Mouse (Mus musculus) liver, adult 2 months (tissue): ENCODE results near the gene Armcx1. TPM values are rescaled to one million over a fixed set of nuclear protein-coding genes. Genes with fewer than 3 reads are reported as not detected.

Experiments used
- DNase-seq: peaks from one replicate; pipeline ENCODE4 v3.0.0-alpha.2; 2011; ENCODE audit warnings: low read depth, low spot score; ENCODE audit errors: extremely low read depth
- H3K27ac ChIP-seq: fragments of 200-500 bp; replicated peaks from 2 replicates; pipeline ENCODE4 v1.5.1; 2012; ENCODE audit warnings: low read depth, mild to moderate bottlenecking, control low read depth, inconsistent platforms, low read length; ENCODE audit not compliant: insufficient read depth
- H3K27me3 ChIP-seq: fragments of 200-500 bp; 2 replicates; pipeline ENCODE4 v1.6.1; 2012; ENCODE audit warnings: mild to moderate bottlenecking, moderate library complexity, low read length, inconsistent platforms; ENCODE audit not compliant: control insufficient read depth, insufficient read depth
- H3K36me3 ChIP-seq: fragments of 200-500 bp; 2 replicates; pipeline ENCODE4 v1.6.1; 2012; ENCODE audit warnings: low read length, inconsistent platforms; ENCODE audit not compliant: control insufficient read depth, insufficient read depth
- H3K4me1 ChIP-seq: fragments of 200-500 bp; 2 replicates; pipeline ENCODE4 v1.6.1; 2011; ENCODE audit warnings: low read length; ENCODE audit not compliant: control insufficient read depth, insufficient read depth
- H3K4me3 ChIP-seq: fragments of 200-500 bp; 2 replicates; pipeline ENCODE4 v1.5.1; 2011; ENCODE audit warnings: low read depth, mild to moderate bottlenecking, control low read depth, low read length, moderate library complexity; ENCODE audit not compliant: insufficient read depth
- H3K79me2 ChIP-seq: fragments of 200-500 bp; 2 replicates; pipeline ENCODE4 v1.6.1; 2012; ENCODE audit warnings: inconsistent platforms, mild to moderate bottlenecking, low read length, moderate library complexity; ENCODE audit not compliant: control insufficient read depth, insufficient read depth
- H3K9ac ChIP-seq: fragments of 200-500 bp; 2 replicates; pipeline ENCODE4 v1.6.1; 2012; ENCODE audit warnings: low read depth, mild to moderate bottlenecking, control low read depth, inconsistent platforms, low read length
- CTCF ChIP-seq: fragments of 200-500 bp; IDR thresholded peaks from 2 replicates; pipeline ENCODE4 v1.5.1; 2011; ENCODE audit warnings: low read depth, low read length, control low read depth
- POLR2A ChIP-seq: fragments of 200-500 bp; IDR thresholded peaks from 2 replicates; pipeline ENCODE4 v1.6.1; 2011; ENCODE audit warnings: low read length, control low read depth; ENCODE audit not compliant: insufficient read depth; ENCODE audit errors: extremely low read depth
- WGBS: fragments of 180-500 bp; shearing (Covaris S2); methylation state at CpG from one replicate; pipeline ENCODE4 v1.1.7; 2018; 5-methylcytosine and 5-hydroxymethylcytosine counted together
- polyA plus RNA-seq: library from polyadenylated mRNA; depleted of rRNA; stranded (reverse); fragments of >200 nt; gene quantifications from 2 replicates; pipeline ENCODE4 v1.2.3, GENCODE M21; 2012; rRNA removed
- total RNA-seq: library from RNA; depleted of rRNA; stranded (reverse); fragments of >200 nt; gene quantifications from 2 replicates; pipeline ENCODE4 v1.2.3, GENCODE M21; 2014; rRNA removed

Armcx1 gene
- total RNA-seq (2.3 and 3.3 TPM in 2 replicates), polyA plus RNA-seq (0.47 and 0.64 TPM in 2 replicates)

GRCm38 (mm10) chrX:134717752-134718308 is at the start of gene Armcx1:
TSS of gene Armcx1 (plus strand) at chrX:134717963.
- Histone ChIP-seq H3K4me1 (peaks cover 5% of the 10 kb centered on the region; the same call in 1 of the 2 replicates), H3K79me2 (no peaks in the 10 kb centered on the region), H3K36me3 (no peaks in the 10 kb centered on the region), H3K9ac (peak within 1 kb of the TSS; percentile 60), H3K27me3 (no peaks in the 10 kb centered on the region), H3K4me3 (peak within 1 kb of the TSS; percentile 53), H3K27ac (peak within 1 kb of the TSS; percentile 71)
- DNase-seq = no peak
- 2% methylated on average over 16 of the region's 16 CpGs for WGBS
- TF ChIP-seq POLR2A = no peak
- no peak for TF ChIP-seq CTCF

- H3K79me2 ChIP-seq = no peaks in the 10 kb centered on the region
- 74% methylated on average over 5 of the region's 5 CpGs for WGBS
- no peak for TF ChIP-seq CTCF
- DNase-seq = no peak
- H3K4me3 ChIP-seq = no peak overlapping the region
- H3K36me3 ChIP-seq = no peaks in the 10 kb centered on the region
- H3K27me3 ChIP-seq = no peaks in the 10 kb centered on the region
- no peak overlapping the region for H3K27ac ChIP-seq
- H3K9ac ChIP-seq = no peak overlapping the region
- no peaks in the 10 kb centered on the region for H3K4me1 ChIP-seq
These were observed 42.7 kb upstream of the Armcx1 start for GRCm38 (mm10) chrX:134675022-134675421.

GRCm38 (mm10) chrX:134675959-134676358 is 41.8 kb upstream of the Armcx1 start:
- no peak overlapping the region for H3K4me3 ChIP-seq
- no peak for TF ChIP-seq POLR2A
- TF ChIP-seq CTCF = no peak
- H3K79me2 ChIP-seq = no peaks in the 10 kb centered on the region
- no peak overlapping the region for H3K9ac ChIP-seq
- H3K27me3 ChIP-seq = no peaks in the 10 kb centered on the region
- no peaks in the 10 kb centered on the region for H3K36me3 ChIP-seq
- H3K4me1 ChIP-seq = no peaks in the 10 kb centered on the region
- DNase-seq = no peak
- H3K27ac ChIP-seq = no peak overlapping the region
- WGBS = 92% methylated on average over 1 of the region's 1 CpGs

GRCm38 (mm10) chrX:134684936-134685335 is 32.8 kb upstream of the Armcx1 start:
- Histone ChIP-seq H3K27ac (no peak overlapping the region), H3K36me3 (no peaks in the 10 kb centered on the region), H3K4me3 (no peak overlapping the region), H3K4me1 (no peaks in the 10 kb centered on the region), H3K79me2 (no peaks in the 10 kb centered on the region), H3K27me3 (no peaks in the 10 kb centered on the region), H3K9ac (no peak overlapping the region)
- 74% methylated on average over 5 of the region's 5 CpGs for WGBS
- DNase-seq = no peak
- TF ChIP-seq CTCF (no peak), POLR2A (no peak)

- Histone ChIP-seq H3K27me3 (no peaks in the 10 kb centered on the region), H3K4me3 (peak within 1 kb of the TSS; percentile 70), H3K27ac (no peak within 1 kb of the TSS), H3K36me3 (no peaks in the 10 kb centered on the region), H3K4me1 (no peaks in the 10 kb centered on the region), H3K9ac (peak within 1 kb of the TSS; percentile 42), H3K79me2 (no peaks in the 10 kb centered on the region)
- under 1% methylated on average over 15 of the region's 33 CpGs for WGBS
- no peak for DNase-seq
- no peak for TF ChIP-seq POLR2A
These were observed 31.5 kb upstream of the Armcx1 start, which contains the start of gene Armcx4 for GRCm38 (mm10) chrX:134686267-134686666. TSS of gene Armcx4 (plus strand) at chrX:134686519.

GRCm38 (mm10) chrX:134686739-134687171 is 31.0 kb upstream of the Armcx1 start:
- Histone ChIP-seq H3K36me3 (no peaks in the 10 kb centered on the region), H3K4me3 (peak overlapping the region; percentile 70), H3K79me2 (no peaks in the 10 kb centered on the region), H3K27ac (no peak overlapping the region), H3K9ac (peak overlapping the region; percentile 42; the same call in 1 of the 2 replicates), H3K4me1 (no peaks in the 10 kb centered on the region), H3K27me3 (no peaks in the 10 kb centered on the region)
- 3% methylated on average over 16 of the region's 16 CpGs for WGBS
- DNase-seq = no peak
- TF ChIP-seq CTCF = no peak
- TF ChIP-seq POLR2A = no peak
